Mouse (Mus musculus) CH12.LX (cell line): Measurements from ENCODE around the gene Dppa4. TPM values are rescaled to one million over a fixed set of nuclear protein-coding genes. Genes with fewer than 3 reads are reported as not detected.
A peak's percentile ranks its signal among the peaks of the same experiment; 100 is the strongest.

Experiments
- DNase-seq: peaks from one replicate; pipeline ENCODE4 v3.0.0-alpha.2; 2013; ENCODE audit errors: extremely low read depth
- H3K27ac ChIP-seq: 2 replicates; pipeline ENCODE4 v1.5.1; 2012; ENCODE audit warnings: low read depth, mild to moderate bottlenecking, control low read depth, moderate library complexity; ENCODE audit not compliant: insufficient read depth
- H3K27me3 ChIP-seq: replicated peaks from 2 replicates; pipeline ENCODE3; 2012; ENCODE audit warnings: inconsistent platforms
- H3K36me3 ChIP-seq, 2 experiments: replicated peaks in 1 of 2; 2 replicates each; pipeline versions ENCODE3 to v1.6.1; 2012; ENCODE audit warnings: inconsistent platforms in 1 of 2, low read length in 1 of 2, mild to moderate bottlenecking in 1 of 2, mixed read lengths in 1 of 2, moderate library complexity in 1 of 2; ENCODE audit not compliant: control insufficient read depth in 1 of 2, insufficient read depth in 1 of 2
- H3K4me1 ChIP-seq, 2 experiments: 2 replicates each; pipeline ENCODE4 v1.6.1; 2012; ENCODE audit warnings: inconsistent platforms in 1 of 2, moderate library complexity in 1 of 2; ENCODE audit not compliant: insufficient read depth in 2 of 2, control insufficient read depth in 1 of 2
- H3K4me2 ChIP-seq: 2 replicates; pipeline ENCODE4 v1.6.1; 2012; ENCODE audit warnings: low read depth, mild to moderate bottlenecking, control low read depth; ENCODE audit not compliant: poor library complexity, insufficient read depth, severe bottlenecking
- H3K4me3 ChIP-seq, 3 experiments: fragments of 150-350 bp in 1 of 3; sonication (generic) in 1 of 3; replicated peaks in 1 of 3; 2 replicates each; pipeline versions ENCODE3 to v1.5.1; 2011 to 2012; ENCODE audit warnings: low read depth in 2 of 3, low read length in 2 of 3, mild to moderate bottlenecking in 2 of 3, moderate library complexity in 2 of 3, control low read depth in 1 of 3, improper control_type of control experiment in 1 of 3, inconsistent platforms in 1 of 3, mixed read lengths in 1 of 3; ENCODE audit not compliant: poor library complexity in 1 of 3
- H3K79me2 ChIP-seq: replicated peaks from 2 replicates; pipeline ENCODE4 v1.6.1; 2012; ENCODE audit warnings: mild to moderate bottlenecking, moderate library complexity; ENCODE audit not compliant: control insufficient read depth, poor library complexity, insufficient read depth, severe bottlenecking; ENCODE audit errors: extremely low read depth
- H3K9ac ChIP-seq: 2 replicates; pipeline ENCODE4 v1.6.1; 2012; ENCODE audit warnings: low read depth, mild to moderate bottlenecking, control low read depth, moderate library complexity; ENCODE audit not compliant: insufficient read depth
- H3K9me3 ChIP-seq: replicated peaks from 2 replicates; pipeline ENCODE3; 2012; ENCODE audit warnings: low read length, inconsistent platforms, mixed read lengths
- CHD1 ChIP-seq: IDR thresholded peaks from 2 replicates; pipeline ENCODE4 v1.6.1; 2012; ENCODE audit warnings: low read depth, low read length, improper control_type of control experiment, inconsistent platforms
- CHD2 ChIP-seq: IDR thresholded peaks from 2 replicates; pipeline ENCODE4 v1.6.1; 2011; ENCODE audit warnings: low read length, improper control_type of control experiment
- CTCF ChIP-seq, 2 experiments: IDR thresholded peaks in 1 of 2; conservative IDR thresholded peaks in 1 of 2; 2 replicates each; pipeline ENCODE4 v1.5.1; 2011 to 2012; ENCODE audit warnings: low read depth in 2 of 2, low read length in 2 of 2, improper control_type of control experiment in 1 of 2, inconsistent platforms in 1 of 2, mild to moderate bottlenecking in 1 of 2, moderate library complexity in 1 of 2
- E2F4 ChIP-seq: IDR thresholded peaks from 2 replicates; pipeline ENCODE4 v1.6.1; 2011; ENCODE audit warnings: low read depth, low read length, improper control_type of control experiment; ENCODE audit not compliant: insufficient replicate concordance
- EP300 ChIP-seq: IDR thresholded peaks from 2 replicates; pipeline ENCODE4 v1.6.1; 2011; ENCODE audit warnings: low read length, improper control_type of control experiment
- HCFC1 ChIP-seq: IDR thresholded peaks from 2 replicates; pipeline ENCODE4 v1.6.1; 2012; ENCODE audit warnings: low read depth, mild to moderate bottlenecking, inconsistent platforms, low read length, improper control_type of control experiment
- KAT2A ChIP-seq: IDR thresholded peaks from 2 replicates; pipeline ENCODE4 v1.6.1; 2012; ENCODE audit warnings: low read length, improper control_type of control experiment, inconsistent platforms; ENCODE audit not compliant: insufficient replicate concordance
- MAFK ChIP-seq: IDR thresholded peaks from 2 replicates; pipeline ENCODE4 v1.6.1; 2011; ENCODE audit warnings: low read length, improper control_type of control experiment; ENCODE audit not compliant: insufficient replicate concordance
- MAZ ChIP-seq: IDR thresholded peaks from 2 replicates; pipeline ENCODE4 v1.6.1; 2012; ENCODE audit warnings: low read depth, mild to moderate bottlenecking, inconsistent platforms, low read length, improper control_type of control experiment, moderate library complexity
- MEF2A ChIP-seq: IDR thresholded peaks from 2 replicates; pipeline ENCODE4 v1.6.1; 2014; ENCODE audit warnings: low read depth, mild to moderate bottlenecking, inconsistent platforms, low read length, improper control_type of control experiment, borderline replicate concordance
- NRF1 ChIP-seq: IDR thresholded peaks from 2 replicates; pipeline ENCODE4 v1.6.1; 2014; ENCODE audit warnings: low read depth, mild to moderate bottlenecking, inconsistent platforms, low read length, improper control_type of control experiment, moderate library complexity
- POLR2AphosphoS2 ChIP-seq: IDR thresholded peaks from 2 replicates; pipeline ENCODE4 v1.6.1; 2011; ENCODE audit warnings: low read depth, low read length, improper control_type of control experiment
- SMC3 ChIP-seq: IDR thresholded peaks from 2 replicates; pipeline ENCODE4 v1.6.1; 2011; ENCODE audit warnings: low read depth, low read length, improper control_type of control experiment
- TBP ChIP-seq: conservative IDR thresholded peaks from 2 replicates; pipeline ENCODE4 v1.6.1; 2011; ENCODE audit warnings: low read depth, low read length, improper control_type of control experiment
- TCF12 ChIP-seq: IDR thresholded peaks from 2 replicates; pipeline ENCODE4 v1.6.1; 2014; ENCODE audit warnings: low read depth, mild to moderate bottlenecking, inconsistent platforms, low read length, improper control_type of control experiment
- ZKSCAN1 ChIP-seq: IDR thresholded peaks from 2 replicates; pipeline ENCODE4 v1.6.1; 2012; ENCODE audit warnings: low read depth, inconsistent platforms, low read length, improper control_type of control experiment, borderline replicate concordance
- ZMIZ1 ChIP-seq: IDR thresholded peaks from 2 replicates; pipeline ENCODE4 v1.6.1; 2012; ENCODE audit warnings: low read depth, mild to moderate bottlenecking, inconsistent platforms, low read length, improper control_type of control experiment
- ZNF384 ChIP-seq: IDR thresholded peaks from 2 replicates; pipeline ENCODE4 v1.6.1; 2012; ENCODE audit warnings: low read depth, low read length, improper control_type of control experiment, inconsistent platforms
- dilution Hi-C: fragments of 300-500 bp; cut with MboI; formaldehyde crosslinking; loops from 2 replicates; pipeline ENCODE4 v1.14.3; 2020; ENCODE audit warnings: low sequenced_read_pairs; ENCODE audit not compliant: extremely low pct_unique_long_range_greater_than_20kb, extremely low pct_ligation_motif_present
- in situ Hi-C: fragments of 300-500 bp; cut with MboI; formaldehyde crosslinking; loops from 3 replicates; pipeline ENCODE4 v1.14.3; 2019; ENCODE audit warnings: low sequenced_read_pairs, low pct_ligation_motif_present, low pct_unique_long_range_greater_than_20kb, mixed read lengths
- polyA plus RNA-seq: library from polyadenylated mRNA; unstranded; fragments of >175 nt; gene quantifications from 2 replicates; pipeline ENCODE4 v1.2.1, GENCODE M21; 2012; ENCODE audit warnings: low read depth; ENCODE audit not compliant: insufficient read length
- total RNA-seq, 2 experiments: library from RNA; depleted of rRNA; stranded (reverse); fragments of 300-350 nt in 1 of 2; fragments of >200 nt in 1 of 2; gene quantifications; 2 replicates each; pipeline ENCODE4 v1.2.3; 2012 to 2014

Dppa4 gene
- total and polyA plus RNA-seq, 3 experiments = not detected

DNA sequence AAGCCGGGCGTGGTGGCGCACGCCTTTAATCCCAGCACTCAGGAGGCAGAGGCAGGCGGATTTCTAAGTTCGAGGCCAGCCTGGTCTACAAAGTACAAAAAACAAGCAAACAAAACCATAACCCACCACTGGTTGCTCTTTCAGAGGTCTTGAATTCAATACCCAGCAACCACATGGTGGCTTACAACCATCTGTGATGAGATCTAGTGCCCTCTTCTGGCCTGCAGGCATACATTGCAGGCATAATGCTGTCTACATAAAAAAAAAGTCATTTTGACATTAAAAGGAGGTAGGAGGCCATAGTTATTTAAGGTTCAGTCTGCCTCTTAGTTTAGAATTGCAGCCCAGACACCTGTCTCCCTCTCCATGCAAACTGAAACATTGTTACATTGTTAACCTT, 37.2 kb downstream of the Dppa4 start:
- TF ChIP-seq ZMIZ1 (no peak), MEF2A (no peak), CTCF (conservative IDR thresholded peaks at IDR 0.05 in 1 of 2, IDR thresholded peaks at IDR 0.05 in 1 of 2; ENCODE audit: low read depth in 2 of 2, low read length in 2 of 2) (peak in 1 of 2 experiments; percentile 14; a peak in 1 of 4 replicates)
- H3K4me2 ChIP-seq = no peak overlapping the region
- no peaks in the 10 kb centered on the region for H3K36me3 ChIP-seq
- H3K27me3 ChIP-seq = no peaks in the 10 kb centered on the region
- H3K79me2 ChIP-seq = no peaks in the 10 kb centered on the region
- no peak overlapping the region for H3K27ac ChIP-seq
- dilution Hi-C loops = no loop called here
- peaks cover 72% of the 10 kb centered on the region for H3K9me3 ChIP-seq
- no peak for DNase-seq
- H3K4me3 ChIP-seq = no peak overlapping the region
- H3K9ac ChIP-seq = no peak overlapping the region
- H3K4me1 ChIP-seq = no peaks in the 10 kb centered on the region
- in situ Hi-C loops = no loop called here

DNA sequence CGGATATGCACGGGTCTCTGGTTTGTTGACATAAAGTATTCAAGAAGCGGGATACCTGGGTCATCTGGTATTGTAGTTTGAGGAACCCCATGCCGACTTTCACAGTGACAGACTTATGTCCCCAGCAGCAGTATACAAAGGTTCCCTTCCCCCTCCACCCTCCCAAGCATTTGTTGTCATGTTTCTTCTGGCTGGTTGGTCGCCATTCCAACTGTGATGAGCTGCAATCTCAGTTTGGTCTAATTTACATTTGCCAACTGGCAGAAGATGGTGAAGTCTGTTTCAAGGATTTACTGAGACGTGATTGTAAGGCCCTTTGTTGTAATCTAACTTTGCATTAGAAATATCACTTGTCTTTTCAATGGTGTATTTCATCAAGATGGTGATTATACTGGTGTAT, 39.6 kb downstream of the Dppa4 start:
- dilution Hi-C loops (no loop called here), in situ Hi-C loops (no loop called here)
- DNase-seq = no peak
- H3K9ac ChIP-seq = no peak overlapping the region
- no peak overlapping the region for H3K4me3 ChIP-seq
- no peaks in the 10 kb centered on the region for H3K79me2 ChIP-seq
- H3K27ac ChIP-seq = no peak overlapping the region
- no peaks in the 10 kb centered on the region for H3K27me3 ChIP-seq
- H3K4me1 ChIP-seq = no peaks in the 10 kb centered on the region
- H3K4me2 ChIP-seq = no peak overlapping the region
- no peaks in the 10 kb centered on the region for H3K36me3 ChIP-seq
- TF ChIP-seq TCF12 (no peak), CTCF (conservative IDR thresholded peaks at IDR 0.05 in 1 of 2, IDR thresholded peaks at IDR 0.05 in 1 of 2; ENCODE audit: low read depth in 2 of 2, low read length in 2 of 2) (no peak), E2F4 (no peak), POLR2AphosphoS2 (no peak), MAZ (no peak), KAT2A (no peak), ZKSCAN1 (no peak), NRF1 (no peak), SMC3 (no peak), CHD1 (no peak), CHD2 (no peak), MAFK (no peak), ZNF384 (no peak), TBP (no peak), HCFC1 (no peak), EP300 (no peak)
- H3K9me3 ChIP-seq = peaks cover 71% of the 10 kb centered on the region
